Mouse (Mus musculus): ENCODE measurements around the gene Dvl2. TPM values are rescaled to one million over a fixed set of nuclear protein-coding genes. Genes with fewer than 3 reads are reported as not detected.

Dvl2 gene
- polyA plus RNA-seq, 1 experiment from 2014 or later = 31.0 TPM

DNA sequence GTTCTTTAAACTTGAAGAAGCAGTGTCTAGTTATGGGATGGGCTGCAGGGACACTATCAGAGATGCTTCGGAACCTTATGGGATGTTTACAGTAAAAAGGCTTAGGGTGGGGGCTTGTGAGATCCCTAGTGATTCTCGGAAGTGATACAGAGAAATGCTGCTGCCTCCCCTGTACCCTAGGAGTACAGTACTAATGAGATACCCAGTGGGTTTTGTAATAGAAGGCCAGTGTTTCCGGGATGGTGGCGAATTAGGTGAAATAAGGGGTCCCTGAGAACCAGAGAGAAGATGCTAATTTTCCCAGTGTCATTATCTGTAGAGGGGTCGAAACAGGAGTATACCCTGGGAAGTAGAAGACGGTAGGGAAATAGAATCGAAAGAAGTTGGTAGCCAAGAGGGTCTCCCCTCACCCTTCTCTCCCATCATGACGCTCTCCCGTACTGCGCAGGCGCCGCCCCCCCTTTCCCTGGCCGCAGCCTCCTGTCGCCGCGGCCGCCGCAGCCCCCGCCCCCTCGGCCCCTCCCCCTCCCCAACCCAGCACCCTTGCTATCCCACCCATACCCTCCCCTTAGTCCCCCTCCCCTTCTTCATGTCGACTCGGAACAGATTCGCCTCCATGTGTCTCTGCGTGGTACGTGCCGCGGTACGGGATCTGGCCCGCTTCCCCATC lies 23.2 kb downstream of the Dvl2 start:
- no peaks in the 10 kb centered on the region for H3K9me3 ChIP-seq
- H3K27me3 ChIP-seq (replicated peaks) = no peaks in the 10 kb centered on the region
- ATAC-seq (replicated peaks) = no peak
- H3K27ac ChIP-seq = peak overlapping the region; percentile 67
- 5% methylated on average over 22 of the region's 29 CpGs for WGBS
- no peaks in the 10 kb centered on the region for H3K36me3 ChIP-seq (replicated peaks)
- peak overlapping the region; percentile 28 for H3K9ac ChIP-seq
- H3K4me2 ChIP-seq = peak overlapping the region; percentile 59
- H3K4me3 ChIP-seq = peak overlapping the region; percentile 35
- peaks cover 88% of the 10 kb centered on the region for H3K4me1 ChIP-seq

DNA sequence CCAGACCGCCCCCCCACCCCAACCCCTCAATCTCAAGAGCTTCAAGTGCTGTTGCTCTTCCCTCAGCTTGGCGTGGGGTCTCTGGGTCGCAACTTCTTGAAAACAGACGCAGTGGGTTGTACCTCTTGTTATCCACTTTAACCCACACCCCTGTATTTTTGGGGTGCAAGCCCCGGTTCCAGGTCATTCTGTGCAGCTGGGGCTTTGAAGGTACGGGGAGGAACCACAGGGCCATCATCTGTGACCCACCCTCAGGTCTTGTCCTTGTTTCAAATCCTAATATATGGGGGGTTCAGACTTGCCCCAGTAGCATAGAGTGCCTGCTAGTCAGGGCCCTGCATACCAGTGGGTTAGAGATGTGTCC lies 23.7 kb downstream of the Dvl2 start:
- Histone ChIP-seq H3K4me1 (peaks cover 88% of the 10 kb centered on the region), H3K9me3 (no peaks in the 10 kb centered on the region), H3K9ac (peak overlapping the region; percentile 28), H3K4me2 (peak overlapping the region; percentile 59), H3K4me3 (peak overlapping the region; percentile 35), H3K27ac (peak overlapping the region; percentile 67; the same call in 1 of the 2 replicates), H3K36me3 (replicated peaks) (no peaks in the 10 kb centered on the region), H3K27me3 (replicated peaks) (no peaks in the 10 kb centered on the region)
- ATAC-seq (replicated peaks) = no peak
- WGBS = 5% methylated on average over 6 of the region's 6 CpGs

DNA sequence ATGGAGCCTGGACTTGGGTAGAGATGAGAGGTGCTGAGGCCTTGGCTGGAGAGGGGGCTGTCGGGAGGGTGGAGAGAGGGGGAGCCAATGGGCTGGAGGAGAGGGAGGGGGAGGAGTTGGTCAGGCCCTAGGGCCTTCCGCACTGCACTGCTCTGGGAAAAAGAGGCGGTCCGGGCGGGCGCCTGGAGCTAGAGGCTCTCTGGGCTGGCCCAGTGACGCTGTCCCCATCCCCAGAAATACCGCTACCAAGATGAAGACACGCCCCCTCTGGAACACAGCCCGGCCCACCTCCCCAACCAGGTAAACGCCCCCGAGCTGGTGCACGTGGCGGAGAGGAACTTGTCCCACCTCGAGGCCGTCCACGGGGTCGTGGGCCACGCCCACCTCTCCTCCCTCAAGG lies 26.3 kb downstream of the Dvl2 start:
- no peak for ATAC-seq (replicated peaks)
- H3K4me1 ChIP-seq = peaks cover 92% of the 10 kb centered on the region
- H3K27me3 ChIP-seq (replicated peaks) = no peaks in the 10 kb centered on the region
- peak overlapping the region; percentile 19 for H3K4me3 ChIP-seq
- H3K27ac ChIP-seq = peak overlapping the region; percentile 98
- peak overlapping the region; percentile 66 for H3K4me2 ChIP-seq
- H3K9me3 ChIP-seq = no peaks in the 10 kb centered on the region
- peak overlapping the region; percentile 26 for H3K9ac ChIP-seq
- WGBS = 3% methylated on average over 19 of the region's 19 CpGs
- peaks cover 7% of the 10 kb centered on the region for H3K36me3 ChIP-seq (replicated peaks)

DNA sequence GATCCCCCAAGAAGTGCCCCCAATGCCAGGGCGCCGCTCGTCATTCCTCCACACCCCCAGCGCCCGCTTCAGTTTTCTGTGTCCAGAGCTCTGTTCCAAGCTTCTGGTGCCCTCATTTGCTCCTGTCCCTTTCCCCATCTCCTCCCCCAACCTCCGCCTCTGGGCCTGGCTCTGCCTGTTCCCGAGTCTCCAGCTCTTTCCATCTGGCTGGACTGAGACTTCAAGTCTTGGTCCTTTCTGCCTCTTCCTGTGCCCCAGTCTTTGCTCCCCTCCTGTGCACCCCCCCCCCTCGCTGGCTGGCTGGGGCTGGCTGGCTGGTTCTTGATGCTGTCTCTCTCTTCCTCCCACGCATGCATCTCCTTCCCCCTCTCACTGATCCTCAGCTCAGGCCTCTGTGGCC lies 27.0 kb downstream of the Dvl2 start:
- H3K36me3 ChIP-seq (replicated peaks) = peaks cover 14% of the 10 kb centered on the region
- peak overlapping the region; percentile 19 for H3K4me3 ChIP-seq

DNA sequence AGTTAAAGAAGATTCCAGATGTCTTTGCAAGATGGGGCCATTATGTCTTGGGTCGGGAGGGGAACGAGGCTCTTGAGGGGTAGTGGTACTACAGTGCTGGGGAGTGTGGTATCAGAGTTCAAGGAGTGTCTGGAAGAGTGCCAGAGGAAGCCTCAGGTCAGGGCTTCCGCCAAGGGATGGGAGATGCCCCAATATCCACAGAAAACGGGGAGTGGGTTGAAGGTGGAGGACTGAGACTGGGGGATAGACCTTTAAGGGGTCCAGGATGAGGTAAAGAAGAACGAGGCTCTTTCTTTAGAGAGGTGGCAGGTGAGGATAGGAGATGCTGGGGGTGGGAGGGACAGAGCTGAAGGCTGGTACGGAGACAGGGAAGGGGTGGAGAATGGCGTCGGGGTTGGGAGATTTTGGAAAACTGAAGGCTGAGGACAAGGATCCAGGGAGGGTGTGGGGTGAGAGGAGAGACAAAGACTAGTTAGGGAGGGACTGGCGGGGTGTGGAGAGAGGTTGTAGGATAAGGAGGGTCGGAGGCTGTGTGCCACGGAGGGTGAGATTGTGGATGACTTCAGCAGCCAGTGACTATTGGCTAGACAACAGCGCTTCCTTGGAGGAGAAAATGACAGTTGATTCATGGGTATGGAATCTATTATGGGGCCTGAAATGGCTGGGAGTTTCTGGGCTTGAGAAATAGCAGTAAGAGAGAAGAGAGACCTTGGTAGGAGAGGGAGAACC lies 28.2 kb downstream of the Dvl2 start:
- peak overlapping the region; percentile 66 for H3K4me2 ChIP-seq
- H3K9ac ChIP-seq = peak overlapping the region; percentile 40
- H3K36me3 ChIP-seq (replicated peaks) = peaks cover 24% of the 10 kb centered on the region
- WGBS = 18% methylated on average over 12 of the region's 12 CpGs
- ATAC-seq (replicated peaks) = peak; percentile 11
- H3K27ac ChIP-seq = peak overlapping the region; percentile 98
- H3K4me3 ChIP-seq = peak overlapping the region; percentile 39
- peaks cover 75% of the 10 kb centered on the region for H3K4me1 ChIP-seq
- no peaks in the 10 kb centered on the region for H3K9me3 ChIP-seq
- H3K27me3 ChIP-seq (replicated peaks) = no peaks in the 10 kb centered on the region

More for the DNA sequence above, 27.0 kb downstream of the Dvl2 start:
- H3K27ac ChIP-seq = peak overlapping the region; percentile 98
- no peaks in the 10 kb centered on the region for H3K9me3 ChIP-seq
- H3K4me1 ChIP-seq = peaks cover 87% of the 10 kb centered on the region
- H3K4me2 ChIP-seq = peak overlapping the region; percentile 66
- peak overlapping the region; percentile 26 for H3K9ac ChIP-seq
- 25% methylated on average over 9 of the region's 9 CpGs for WGBS
- ATAC-seq (replicated peaks) = no peak
- no peaks in the 10 kb centered on the region for H3K27me3 ChIP-seq (replicated peaks)

DNA sequence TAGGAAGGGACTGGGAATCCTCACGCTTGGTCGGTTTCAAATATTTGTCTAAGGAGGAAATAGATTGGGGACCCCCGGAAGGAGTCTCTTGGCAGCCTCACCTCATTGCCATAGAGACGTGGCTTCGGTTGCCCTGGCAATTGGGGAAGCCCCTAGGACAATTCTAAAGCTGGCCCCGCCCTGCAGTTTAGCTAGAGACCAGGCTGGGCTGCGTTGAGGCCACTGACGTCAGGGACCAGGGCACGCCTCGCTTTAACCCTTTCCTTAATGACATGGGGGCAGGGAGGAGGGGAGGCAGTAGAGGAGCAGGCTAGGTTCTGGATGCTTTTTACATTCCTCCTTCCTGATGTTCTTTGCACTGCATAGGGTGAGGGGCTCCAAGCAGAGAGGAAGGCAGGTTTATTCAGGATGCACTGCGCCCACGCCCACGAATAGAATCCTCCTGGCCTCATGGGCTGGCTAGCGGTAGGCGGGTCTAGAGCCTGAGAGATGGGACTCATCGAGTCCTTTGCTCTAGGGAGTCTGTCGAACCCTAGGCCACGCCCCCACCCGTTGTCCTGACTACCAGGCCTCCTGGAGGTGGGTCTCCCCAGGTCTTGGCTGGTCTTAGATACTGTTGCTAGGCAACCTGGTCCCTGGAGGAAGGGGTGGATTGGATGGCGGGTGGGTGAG lies 28.9 kb downstream of the Dvl2 start:
- H3K36me3 ChIP-seq (replicated peaks) = peaks cover 24% of the 10 kb centered on the region
- H3K4me3 ChIP-seq = peak overlapping the region; percentile 39
- peak overlapping the region; percentile 66 for H3K4me2 ChIP-seq
- peak; percentile 93 for ATAC-seq (replicated peaks)
- peaks cover 70% of the 10 kb centered on the region for H3K4me1 ChIP-seq
- H3K9me3 ChIP-seq = no peaks in the 10 kb centered on the region
- 0% methylated on average over 20 of the region's 20 CpGs for WGBS
- peak overlapping the region; percentile 40 for H3K9ac ChIP-seq
- peak overlapping the region; percentile 98 for H3K27ac ChIP-seq
- H3K27me3 ChIP-seq (replicated peaks) = no peaks in the 10 kb centered on the region

DNA sequence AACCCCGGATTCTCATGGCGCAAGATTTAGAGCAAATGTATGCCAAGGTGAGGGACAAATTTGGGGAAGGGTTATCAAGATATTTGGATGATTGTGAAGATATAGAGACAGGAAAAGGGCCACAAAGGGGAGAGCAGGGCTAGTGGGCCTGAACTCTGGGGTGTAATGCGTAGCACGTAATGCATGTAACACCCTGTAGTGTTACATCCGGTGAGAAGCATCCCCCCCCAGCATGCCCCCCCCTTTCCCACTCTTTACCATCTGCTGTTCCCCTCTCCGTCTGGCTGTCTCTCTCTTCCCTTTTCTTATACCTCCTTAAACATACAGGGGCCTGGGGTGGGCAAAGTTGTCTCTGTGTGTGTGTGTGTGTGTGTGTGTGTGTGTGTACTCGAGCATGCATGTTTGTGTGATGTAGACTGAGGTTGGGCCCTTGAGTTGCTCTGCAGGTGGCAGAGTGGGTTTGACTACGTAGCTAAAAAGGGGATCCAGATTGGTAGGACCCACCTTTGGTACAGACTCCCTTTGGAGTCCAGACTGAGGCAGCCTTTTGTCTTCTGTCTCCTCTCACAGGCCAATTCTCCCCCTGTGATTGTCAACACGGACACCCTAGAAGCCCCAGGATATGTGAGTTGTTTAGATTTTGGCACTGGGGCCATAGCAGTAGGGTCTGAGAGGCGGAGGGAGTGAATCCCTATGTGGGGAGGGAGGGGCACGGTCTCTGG lies 29.6 kb downstream of the Dvl2 start:
- peak overlapping the region; percentile 66 for H3K4me2 ChIP-seq
- WGBS = 14% methylated on average over 11 of the region's 11 CpGs

DNA sequence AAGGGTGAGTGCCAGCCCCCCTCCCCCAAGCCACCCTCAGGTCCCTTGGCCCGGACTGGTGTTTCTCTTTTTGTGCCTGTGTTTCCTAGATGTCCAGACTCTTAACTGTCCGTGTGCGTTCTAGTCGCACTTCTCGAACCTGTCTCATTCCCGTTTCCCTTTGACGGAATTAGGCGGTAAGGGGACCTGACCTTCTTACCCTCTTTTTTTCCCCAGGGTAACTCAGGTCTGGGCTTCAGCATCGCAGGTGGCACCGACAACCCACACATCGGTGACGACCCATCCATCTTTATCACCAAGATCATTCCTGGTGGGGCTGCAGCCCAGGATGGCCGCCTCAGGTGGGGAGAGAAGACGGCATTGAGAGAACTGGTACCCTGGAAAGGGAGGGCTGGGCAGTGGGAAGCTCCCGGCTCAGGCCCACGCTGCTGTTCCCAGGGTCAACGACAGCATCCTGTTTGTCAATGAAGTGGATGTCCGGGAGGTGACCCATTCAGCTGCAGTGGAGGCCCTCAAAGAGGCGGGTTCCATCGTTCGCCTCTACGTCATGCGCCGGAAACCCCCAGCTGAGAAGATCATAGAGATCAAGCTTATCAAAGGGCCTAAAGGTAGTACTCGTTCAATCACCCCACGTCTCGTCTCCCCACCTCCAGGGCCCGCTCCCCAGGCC lies 30.4 kb downstream of the Dvl2 start:
- Histone ChIP-seq H3K27me3 (replicated peaks) (no peaks in the 10 kb centered on the region), H3K4me3 (peak overlapping the region; percentile 39), H3K27ac (peak overlapping the region; percentile 98), H3K9ac (peak overlapping the region; percentile 40; the same call in 1 of the 2 replicates), H3K4me1 (peaks cover 55% of the 10 kb centered on the region), H3K36me3 (replicated peaks) (peaks cover 28% of the 10 kb centered on the region), H3K4me2 (peak overlapping the region; percentile 66), H3K9me3 (no peaks in the 10 kb centered on the region)
- ATAC-seq (replicated peaks) = no peak
- 92% methylated on average over 28 of the region's 28 CpGs for WGBS

More for the DNA sequence above, 29.6 kb downstream of the Dvl2 start:
- peaks cover 28% of the 10 kb centered on the region for H3K36me3 ChIP-seq (replicated peaks)
- no peaks in the 10 kb centered on the region for H3K27me3 ChIP-seq (replicated peaks)
- H3K9ac ChIP-seq = peak overlapping the region; percentile 40
- H3K4me1 ChIP-seq = peaks cover 63% of the 10 kb centered on the region
- peak overlapping the region; percentile 98 for H3K27ac ChIP-seq
- H3K9me3 ChIP-seq = no peaks in the 10 kb centered on the region
- peak; percentile 62 for ATAC-seq (replicated peaks)
- peak overlapping the region; percentile 39 for H3K4me3 ChIP-seq

DNA sequence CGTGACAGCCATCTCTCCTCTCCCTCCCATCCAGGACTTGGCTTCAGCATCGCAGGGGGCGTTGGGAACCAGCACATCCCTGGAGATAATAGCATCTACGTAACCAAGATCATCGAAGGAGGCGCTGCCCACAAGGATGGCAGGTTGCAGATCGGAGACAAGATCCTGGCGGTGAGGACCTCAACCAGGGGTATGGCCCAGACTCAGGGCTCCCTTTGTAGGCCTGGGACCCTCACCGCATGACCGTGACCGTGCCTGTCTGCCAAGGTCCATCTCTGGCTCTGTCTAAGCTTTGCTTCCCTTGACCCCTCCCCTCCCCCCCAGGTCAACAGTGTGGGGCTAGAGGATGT lies 30.9 kb downstream of the Dvl2 start:
- Histone ChIP-seq H3K4me3 (no peak overlapping the region), H3K9me3 (no peaks in the 10 kb centered on the region), H3K9ac (no peak overlapping the region), H3K27ac (no peak overlapping the region), H3K27me3 (replicated peaks) (no peaks in the 10 kb centered on the region), H3K4me2 (no peak overlapping the region), H3K4me1 (peaks cover 50% of the 10 kb centered on the region), H3K36me3 (replicated peaks) (peaks cover 28% of the 10 kb centered on the region)
- no peak for ATAC-seq (replicated peaks)
- 96% methylated on average over 11 of the region's 11 CpGs for WGBS

DNA sequence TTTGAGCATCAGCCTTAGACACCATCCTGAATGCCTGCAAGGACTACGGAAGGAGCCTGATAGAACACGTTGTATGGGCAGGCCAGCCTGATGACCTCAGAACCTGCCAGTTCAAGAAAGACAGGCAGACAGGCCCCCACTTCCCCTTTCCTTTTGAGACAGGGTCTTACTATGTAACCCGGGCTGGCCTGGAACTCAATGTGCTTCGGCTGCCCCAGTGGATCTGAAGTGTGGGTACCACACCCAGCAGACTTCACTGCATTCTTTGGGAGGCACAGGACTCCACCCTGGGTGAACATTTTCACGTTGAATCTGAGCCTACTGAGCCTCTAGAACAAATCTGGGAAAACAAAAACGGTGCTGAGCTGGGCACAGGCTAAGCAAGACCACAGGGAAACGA lies 37.8 kb downstream of the Dvl2 start:
- Histone ChIP-seq H3K4me1 (no peaks in the 10 kb centered on the region), H3K4me2 (no peak overlapping the region), H3K9ac (no peak overlapping the region), H3K36me3 (replicated peaks) (peaks cover 30% of the 10 kb centered on the region), H3K27ac (no peak overlapping the region), H3K4me3 (no peak overlapping the region), H3K27me3 (replicated peaks) (no peaks in the 10 kb centered on the region), H3K9me3 (no peaks in the 10 kb centered on the region)
- ATAC-seq (replicated peaks) = no peak
- 85% methylated on average over 7 of the region's 7 CpGs for WGBS

DNA sequence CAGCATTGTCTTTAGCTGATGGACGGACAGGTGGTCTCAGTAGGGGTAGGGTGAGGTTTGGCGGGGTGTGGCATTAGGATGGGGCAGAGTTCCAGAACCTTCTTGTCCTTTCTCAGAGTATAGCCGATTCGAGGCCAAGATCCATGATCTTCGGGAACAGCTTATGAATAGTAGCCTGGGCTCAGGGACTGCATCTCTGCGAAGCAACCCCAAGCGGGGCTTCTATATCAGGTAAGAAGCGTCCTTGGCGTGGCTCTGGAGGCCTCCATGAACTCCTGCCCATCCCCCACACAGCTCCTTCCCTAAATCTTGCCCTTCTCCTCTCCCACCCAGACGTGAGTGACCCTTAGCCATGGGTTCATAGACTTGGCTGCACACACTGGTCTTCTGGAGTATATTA lies 39.2 kb downstream of the Dvl2 start:
- H3K4me3 ChIP-seq = no peak overlapping the region
- no peak overlapping the region for H3K4me2 ChIP-seq
- no peak for ATAC-seq (replicated peaks)
- no peaks in the 10 kb centered on the region for H3K4me1 ChIP-seq
- no peak overlapping the region for H3K27ac ChIP-seq
- peaks cover 27% of the 10 kb centered on the region; the same call in 1 of the 2 replicates for H3K36me3 ChIP-seq (replicated peaks)
- 93% methylated on average over 10 of the region's 10 CpGs for WGBS
- no peaks in the 10 kb centered on the region for H3K9me3 ChIP-seq
- H3K9ac ChIP-seq = no peak overlapping the region
- no peaks in the 10 kb centered on the region for H3K27me3 ChIP-seq (replicated peaks)

All from midbrain, embryonic 15.5 days (tissue).